Mouse (Mus musculus) myocyte (in vitro differentiated cells): ENCODE results near the gene Gm17416.

Experiments used
- CEBPB ChIP-seq: IDR thresholded peaks from 2 replicates; pipeline ENCODE4 v1.6.1; 2011; ENCODE audit warnings: mild to moderate bottlenecking, moderate library complexity; ENCODE audit not compliant: poor library complexity, insufficient read depth, severe bottlenecking
- MAX ChIP-seq: IDR thresholded peaks from one replicate; pipeline ENCODE4 v1.6.1; 2011; ENCODE audit warnings: low read depth, mild to moderate bottlenecking, control low read depth
- MYOD1 ChIP-seq, 3 experiments: IDR thresholded peaks; one replicate each; pipeline ENCODE4 v1.6.1; 2011; ENCODE audit warnings: control low read depth in 2 of 3, low read depth in 2 of 3, mild to moderate bottlenecking in 2 of 3, moderate library complexity in 1 of 3; ENCODE audit not compliant: insufficient read length in 2 of 3, control insufficient read depth in 1 of 3
- MYOG ChIP-seq, 3 experiments: IDR thresholded peaks; one replicate each; pipeline ENCODE4 v1.6.1; 2011; ENCODE audit warnings: control low read depth in 2 of 3, low read depth in 2 of 3, mild to moderate bottlenecking in 2 of 3; ENCODE audit not compliant: insufficient read length in 2 of 3, control insufficient read depth in 1 of 3, insufficient read depth in 1 of 3
- POLR2A ChIP-seq: IDR thresholded peaks from one replicate; pipeline ENCODE4 v1.6.1; 2011; ENCODE audit warnings: low read depth, mild to moderate bottlenecking, control low read depth, moderate library complexity; ENCODE audit not compliant: insufficient read length
- POLR2AphosphoS2 ChIP-seq: IDR thresholded peaks from one replicate; pipeline ENCODE4 v1.6.1; 2011; ENCODE audit warnings: low read depth, control low read depth; ENCODE audit not compliant: insufficient read length
- REST ChIP-seq: IDR thresholded peaks from one replicate; pipeline ENCODE4 v1.6.1; 2011; ENCODE audit warnings: mild to moderate bottlenecking, control low read depth, moderate library complexity; ENCODE audit not compliant: insufficient read depth, insufficient read length
- SRF ChIP-seq: IDR thresholded peaks from one replicate; pipeline ENCODE4 v1.6.1; 2011; ENCODE audit warnings: low read depth; ENCODE audit not compliant: control insufficient read depth, insufficient read length
- TCF12 ChIP-seq: IDR thresholded peaks from one replicate; pipeline ENCODE4 v1.6.1; 2011; ENCODE audit warnings: mild to moderate bottlenecking, control low read depth; ENCODE audit not compliant: poor library complexity, insufficient read depth, severe bottlenecking
- USF1 ChIP-seq: IDR thresholded peaks from one replicate; pipeline ENCODE4 v1.6.1; 2011; ENCODE audit warnings: low read depth, mild to moderate bottlenecking, control low read depth, moderate library complexity

- TF ChIP-seq POLR2A (no peak), SRF (no peak), MAX (no peak), TCF12 (no peak), CEBPB (no peak), POLR2AphosphoS2 (no peak), USF1 (no peak), MYOG (IDR thresholded peaks at IDR 0.05; ENCODE audit: control insufficient read depth in 1 of 3, insufficient read depth in 1 of 3, insufficient read length in 2 of 3, low read depth in 2 of 3) (no peak), MYOD1 (IDR thresholded peaks at IDR 0.05; ENCODE audit: control insufficient read depth in 1 of 3, insufficient read length in 2 of 3, low read depth in 2 of 3) (no peak), REST (no peak)
These were observed 15.2 kb upstream of the Gm17416 start for GRCm38 (mm10) chr2:152553774-152554423.
